Mouse (Mus musculus) neural tube, embryonic 13.5 days (tissue): ENCODE measurements around the gene Stmn3. TPM values are rescaled to one million over a fixed set of nuclear protein-coding genes. Genes with fewer than 3 reads are reported as not detected.

Source experiments
- ATAC-seq: fragments of 200-750 bp; cut with Nextera tagmentation; 2 replicates; pipeline ENCODE4 v1.8.0; 2017; ENCODE audit warnings: low read depth, mild to moderate bottlenecking, moderate TSS enrichment, moderate library complexity
- H3K27ac ChIP-seq: fragments of 300-500 bp; sonication (generic); replicated peaks from 2 replicates; pipeline ENCODE4 v1.5.1; 2015; ENCODE audit warnings: moderate library complexity, mild to moderate bottlenecking, inconsistent platforms
- H3K27me3 ChIP-seq: fragments of 300-500 bp; sonication (generic); 2 replicates; pipeline ENCODE4 v1.6.1; 2015; ENCODE audit warnings: mild to moderate bottlenecking, inconsistent platforms
- H3K36me3 ChIP-seq: fragments of 300-500 bp; sonication (generic); 2 replicates; pipeline ENCODE4 v1.6.1; 2015; ENCODE audit warnings: mild to moderate bottlenecking, inconsistent platforms
- H3K4me1 ChIP-seq: fragments of 300-500 bp; sonication (generic); replicated peaks from 2 replicates; pipeline ENCODE4 v1.6.1; 2015; ENCODE audit warnings: inconsistent platforms
- H3K4me2 ChIP-seq: fragments of 300-500 bp; sonication (generic); 2 replicates; pipeline ENCODE4 v1.6.1; 2015; ENCODE audit warnings: inconsistent platforms, mild to moderate bottlenecking, moderate library complexity
- H3K4me3 ChIP-seq: fragments of 300-500 bp; sonication (generic); 2 replicates; pipeline ENCODE4 v1.5.1; 2015; ENCODE audit warnings: mild to moderate bottlenecking, inconsistent platforms
- H3K9ac ChIP-seq: fragments of 300-500 bp; sonication (generic); 2 replicates; pipeline ENCODE4 v1.6.1; 2015; ENCODE audit warnings: moderate library complexity, mild to moderate bottlenecking, inconsistent platforms
- H3K9me3 ChIP-seq: fragments of 300-500 bp; sonication (generic); 2 replicates; pipeline ENCODE4 v1.6.1; 2016; ENCODE audit warnings: inconsistent platforms
- WGBS: fragments of 180-500 bp; shearing (Covaris S2); methylation state at CpG from one replicate; pipeline ENCODE4 v1.1.7; 2015; 5-methylcytosine and 5-hydroxymethylcytosine counted together
- polyA plus RNA-seq: library from polyadenylated mRNA; unstranded; fragments of >200 nt; fragmentation: Nextera tagmentation; extraction: Ambion mirVana; gene quantifications from 2 replicates; pipeline ENCODE4 v1.2.1, GENCODE M21; 2015

Gene Stmn3
- 1,090 and 1,260 TPM in 2 replicates for polyA plus RNA-seq

- 2% methylated on average over 19 of the region's 23 CpGs for WGBS
- H3K9me3 ChIP-seq = no peaks in the 10 kb centered on the region
- H3K27me3 ChIP-seq = 0 out of 2 replicates have a peak, but pooled peaks cover 11% of the 10 kb centered on the region
- peak within 1 kb of the TSS; percentile 80 for H3K4me2 ChIP-seq
- ATAC-seq = peak; percentile 93
- peak within 1 kb of the TSS; percentile 96 for H3K27ac ChIP-seq
- H3K4me3 ChIP-seq = peak within 1 kb of the TSS; percentile 71
- H3K36me3 ChIP-seq = 0 out of 2 replicates have a peak, but pooled peaks cover 1% of the 10 kb centered on the region
- H3K9ac ChIP-seq = peak within 1 kb of the TSS; percentile 94
- H3K4me1 ChIP-seq = peaks cover 34% of the 10 kb centered on the region
Observed at GRCm38 (mm10) chr2:181314080-181314810, at the start of gene Stmn3. Stmn3 (minus strand) TSS chr2:181314500.

- Histone ChIP-seq H3K4me2 (peak overlapping the region; percentile 99), H3K27ac (no peak overlapping the region; the same call in 1 of the 2 replicates)
- 83% methylated on average over 3 of the region's 3 CpGs for WGBS
Observed at GRCm38 (mm10) chr2:181363946-181364345, 49.6 kb upstream of the Stmn3 start.

GRCm38 (mm10) chr2:181356780-181357179 lies 42.5 kb upstream of the Stmn3 start:
- Histone ChIP-seq H3K9ac (no peak overlapping the region), H3K27ac (no peak overlapping the region), H3K36me3 (peaks cover 100% of the 10 kb centered on the region), H3K27me3 (no peaks in the 10 kb centered on the region), H3K4me2 (no peak overlapping the region), H3K4me1 (no peaks in the 10 kb centered on the region), H3K9me3 (no peaks in the 10 kb centered on the region), H3K4me3 (no peak overlapping the region)
- no peak for ATAC-seq
- 86% methylated on average over 3 of the region's 3 CpGs for WGBS

More at GRCm38 (mm10) chr2:181363946-181364345, 49.6 kb upstream of the Stmn3 start:
- no peak for ATAC-seq
- no peaks in the 10 kb centered on the region for H3K27me3 ChIP-seq
- H3K4me3 ChIP-seq = peak overlapping the region; percentile 96
- peaks cover 44% of the 10 kb centered on the region for H3K36me3 ChIP-seq
- H3K9ac ChIP-seq = peak overlapping the region; percentile 96
- peaks cover 45% of the 10 kb centered on the region for H3K4me1 ChIP-seq
- H3K9me3 ChIP-seq = no peaks in the 10 kb centered on the region

- Histone ChIP-seq H3K4me3 (no peak overlapping the region), H3K9me3 (no peaks in the 10 kb centered on the region), H3K27me3 (no peaks in the 10 kb centered on the region), H3K4me1 (no peaks in the 10 kb centered on the region), H3K4me2 (no peak overlapping the region), H3K9ac (no peak overlapping the region), H3K27ac (no peak overlapping the region), H3K36me3 (peaks cover 91% of the 10 kb centered on the region)
- no peak for ATAC-seq
- WGBS = 93% methylated on average over 6 of the region's 6 CpGs
Observed at GRCm38 (mm10) chr2:181342766-181343165, 28.5 kb upstream of the Stmn3 start.

- no peaks in the 10 kb centered on the region for H3K9me3 ChIP-seq
- no peak overlapping the region for H3K4me2 ChIP-seq
- 85% methylated on average over 4 of the region's 4 CpGs for WGBS
- no peak overlapping the region for H3K4me3 ChIP-seq
- no peak overlapping the region for H3K9ac ChIP-seq
- no peaks in the 10 kb centered on the region for H3K4me1 ChIP-seq
- H3K36me3 ChIP-seq = peaks cover 89% of the 10 kb centered on the region
- no peak overlapping the region for H3K27ac ChIP-seq
- no peak for ATAC-seq
- H3K27me3 ChIP-seq = no peaks in the 10 kb centered on the region
Observed at GRCm38 (mm10) chr2:181340426-181340825, 26.1 kb upstream of the Stmn3 start.

DNA sequence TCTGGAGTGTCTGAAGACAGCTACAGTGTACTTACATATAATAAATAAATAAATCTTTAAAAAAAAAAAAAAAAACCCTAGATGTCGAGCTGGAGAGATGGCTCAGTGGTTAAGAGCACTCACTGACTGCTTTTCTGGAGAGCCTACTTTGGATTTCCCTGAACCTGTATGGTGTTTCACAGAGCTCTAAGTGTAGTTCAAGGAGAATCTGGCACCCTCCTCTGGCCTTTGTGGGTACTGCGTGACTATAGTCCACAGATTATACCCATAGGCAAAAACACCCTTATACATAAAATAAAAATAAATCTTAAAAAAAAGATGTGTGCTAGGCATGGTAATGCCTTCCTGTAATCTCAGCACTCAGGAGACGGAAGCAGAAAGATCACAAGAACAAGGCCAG lies 19.7 kb upstream of the Stmn3 start:
- H3K4me3 ChIP-seq = no peak overlapping the region
- ATAC-seq = peak; percentile 53; the same call in 1 of the 2 replicates
- no peak overlapping the region for H3K27ac ChIP-seq
- H3K4me1 ChIP-seq = no peaks in the 10 kb centered on the region
- H3K36me3 ChIP-seq = peaks cover 84% of the 10 kb centered on the region
- no peak overlapping the region for H3K9ac ChIP-seq
- H3K4me2 ChIP-seq = no peak overlapping the region
- 61% methylated on average over 3 of the region's 3 CpGs for WGBS
- H3K27me3 ChIP-seq = no peaks in the 10 kb centered on the region
- H3K9me3 ChIP-seq = no peaks in the 10 kb centered on the region

- H3K27ac ChIP-seq = no peak overlapping the region
- no peak for ATAC-seq
- H3K36me3 ChIP-seq = peaks cover 84% of the 10 kb centered on the region
- H3K27me3 ChIP-seq = no peaks in the 10 kb centered on the region
- no peak overlapping the region for H3K9ac ChIP-seq
- no peak overlapping the region for H3K4me3 ChIP-seq
- no peaks in the 10 kb centered on the region for H3K4me1 ChIP-seq
- H3K4me2 ChIP-seq = no peak overlapping the region
- H3K9me3 ChIP-seq = no peaks in the 10 kb centered on the region
Observed at GRCm38 (mm10) chr2:181332542-181332941, 18.2 kb upstream of the Stmn3 start.

DNA sequence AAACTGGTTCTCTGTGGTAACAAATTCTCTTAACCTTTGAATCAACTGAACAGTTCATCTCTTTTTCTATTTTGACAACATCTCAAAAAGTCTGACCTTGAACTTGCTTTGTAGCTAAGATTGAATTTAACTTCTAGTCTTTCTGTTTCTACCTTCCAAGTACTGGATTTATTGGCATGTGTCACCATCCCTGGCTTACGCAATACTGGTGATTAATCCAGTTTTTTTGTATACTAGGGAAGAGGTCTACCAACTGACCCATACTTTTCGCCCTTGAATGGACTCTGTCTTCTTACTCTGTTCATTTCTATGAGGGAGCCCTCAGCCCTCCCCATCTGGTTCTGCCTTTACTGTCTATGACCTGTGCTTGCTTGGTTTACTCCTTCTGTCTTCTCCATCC lies 11.8 kb upstream of the Stmn3 start:
- WGBS = 88% methylated on average over 2 of the region's 2 CpGs
- Histone ChIP-seq H3K27me3 (no peaks in the 10 kb centered on the region), H3K4me3 (no peak overlapping the region), H3K9ac (no peak overlapping the region), H3K27ac (no peak overlapping the region), H3K36me3 (peaks cover 88% of the 10 kb centered on the region), H3K4me1 (no peaks in the 10 kb centered on the region), H3K4me2 (no peak overlapping the region), H3K9me3 (no peaks in the 10 kb centered on the region)
- no peak for ATAC-seq

GRCm38 (mm10) chr2:181322136-181322535 lies 7.8 kb upstream of the Stmn3 start:
- 63% methylated on average over 5 of the region's 5 CpGs for WGBS
- peaks cover 17% of the 10 kb centered on the region for H3K4me1 ChIP-seq
- no peak for ATAC-seq
- H3K9ac ChIP-seq = no peak overlapping the region
- H3K4me3 ChIP-seq = no peak overlapping the region
- H3K36me3 ChIP-seq = peaks cover 51% of the 10 kb centered on the region
- no peak overlapping the region for H3K27ac ChIP-seq
- H3K4me2 ChIP-seq = no peak overlapping the region
- H3K9me3 ChIP-seq = no peaks in the 10 kb centered on the region
- H3K27me3 ChIP-seq = 0 out of 2 replicates have a peak, but pooled peaks cover under 1% of the 10 kb centered on the region

GRCm38 (mm10) chr2:181320103-181320499 lies 5.8 kb upstream of the Stmn3 start:
- H3K9me3 ChIP-seq = no peaks in the 10 kb centered on the region
- H3K4me2 ChIP-seq = peak overlapping the region; percentile 75
- whole genome bisulfite sequencing = 15% methylated on average over 7 of the region's 7 CpGs
- H3K4me1 ChIP-seq = peaks cover 17% of the 10 kb centered on the region
- H3K36me3 ChIP-seq = peaks cover 32% of the 10 kb centered on the region
- peak overlapping the region; percentile 66 for H3K4me3 ChIP-seq
- peak overlapping the region; percentile 67 for H3K9ac ChIP-seq
- ATAC-seq = 0 out of 2 replicates have a peak, but pooled peaks have one; percentile 8
- H3K27me3 ChIP-seq = 0 out of 2 replicates have a peak, but pooled peaks cover 11% of the 10 kb centered on the region
- H3K27ac ChIP-seq = 0 out of 2 replicates have a peak overlapping the region, but pooled peaks have one; percentile 75

- peak; percentile 91 for ATAC-seq
Observed at GRCm38 (mm10) chr2:181319248-181320102, 5.2 kb upstream of the Stmn3 start, which contains the start of gene Rtel1. Rtel1 (plus strand) TSS chr2:181319739.

More at GRCm38 (mm10) chr2:181319248-181320102, 5.2 kb upstream of the Stmn3 start, which contains the start of gene Rtel1:
- Histone ChIP-seq H3K4me2 (peak within 1 kb of the TSS; percentile 75), H3K4me3 (peak within 1 kb of the TSS; percentile 66), H3K27me3 (0 out of 2 replicates have a peak, but pooled peaks cover 11% of the 10 kb centered on the region), H3K4me1 (peaks cover 21% of the 10 kb centered on the region), H3K9ac (peak within 1 kb of the TSS; percentile 67), H3K27ac (peak within 1 kb of the TSS; percentile 75), H3K9me3 (no peaks in the 10 kb centered on the region), H3K36me3 (peaks cover 26% of the 10 kb centered on the region)
- WGBS = 7% methylated on average over 40 of the region's 40 CpGs
